Mouse (Mus musculus) adrenal gland, postnatal 25 days (tissue): ENCODE measurements at regions not wholly inside any gene's neighbourhood (a gene's known extent, or its start where the extent isn't known, plus 50 kb on each side); places are given as distances from the start of the nearest gene placed in this dataset.
A peak's percentile ranks its signal among the peaks of the same experiment; 100 is the strongest.
"Not testable (repeated sequence)": the region's sequence is repeated elsewhere in the genome, so short reads cannot be mapped to it uniquely, and the experiment has no call there.

Experiments
- DNase-seq: peaks from one replicate; pipeline ENCODE4 v3.0.0; 2021; ENCODE audit warnings: mixed read lengths

- peak; percentile 12 for DNase-seq
These were observed 69.2 kb downstream of the Gm33543 start for GRCm38 (mm10) chr10:95773425-95773980.

- DNase-seq = peak; percentile 14
These were observed 69.8 kb downstream of the Gm33543 start for GRCm38 (mm10) chr10:95772811-95773424.

GRCm38 (mm10) chr10:95768974-95769373 is 73.8 kb downstream of the Gm33543 start:
- no peak for DNase-seq

- no peak for DNase-seq
These were observed 75.1 kb downstream of the Gm33543 start for GRCm38 (mm10) chr10:95767526-95768161.

- DNase-seq = no peak
These were observed 78.6 kb downstream of the Gm33543 start for GRCm38 (mm10) chr10:95764129-95764528.

- DNase-seq = no peak
These were observed 80.1 kb downstream of the Gm33543 start for GRCm38 (mm10) chr10:95762632-95763031.

GRCm38 (mm10) chr10:95761969-95762368 is 80.8 kb downstream of the Gm33543 start:
- DNase-seq = no peak

GRCm38 (mm10) chr10:95760121-95760870 is 82.4 kb downstream of the Gm33543 start:
- DNase-seq = no peak

- no peak for DNase-seq
These were observed 84.5 kb downstream of the Gm33543 start for GRCm38 (mm10) chr10:95758181-95758580.

- DNase-seq = no peak
These were observed 82.2 kb upstream of the Anapc15-ps start for GRCm38 (mm10) chr10:95755429-95755828.

- DNase-seq = no peak
These were observed 80.2 kb upstream of the Anapc15-ps start for GRCm38 (mm10) chr10:95753396-95753905.

GRCm38 (mm10) chr10:95748360-95748759 is 75.1 kb upstream of the Anapc15-ps start:
- DNase-seq = no peak

- DNase-seq = no peak
These were observed 74.7 kb upstream of the Anapc15-ps start for GRCm38 (mm10) chr10:95747939-95748338.

GRCm38 (mm10) chr10:95745834-95746620 is 72.8 kb upstream of the Anapc15-ps start:
- DNase-seq = no peak

GRCm38 (mm10) chr10:95745254-95745653 is 72.0 kb upstream of the Anapc15-ps start:
- DNase-seq = no peak

- DNase-seq = no peak
These were observed 70.4 kb upstream of the Anapc15-ps start for GRCm38 (mm10) chr10:95743627-95744026.

- DNase-seq = no peak
These were observed 66.2 kb upstream of the Anapc15-ps start for GRCm38 (mm10) chr10:95739421-95739820.

- not testable (repeated sequence) for DNase-seq
These were observed 63.5 kb upstream of the Anapc15-ps start for GRCm38 (mm10) chr10:95736743-95737142.

- no peak for DNase-seq
These were observed 57.8 kb upstream of the Anapc15-ps start for GRCm38 (mm10) chr10:95731001-95731400.

- no peak for DNase-seq
These were observed 56.6 kb upstream of the Anapc15-ps start for GRCm38 (mm10) chr10:95729890-95730289.

- peak; percentile 51 for DNase-seq
These were observed 52.7 kb upstream of the Anapc15-ps start for GRCm38 (mm10) chr10:95725910-95726309.

GRCm38 (mm10) chr10:95725349-95725748 is 52.1 kb upstream of the Anapc15-ps start:
- DNase-seq = no peak
